Mouse (Mus musculus): Measurements from ENCODE around the gene Slain1.
A peak's percentile ranks its signal among the peaks of the same experiment; 100 is the strongest.
"Not testable (repeated sequence)": the region's sequence is repeated elsewhere in the genome, so short reads cannot be mapped to it uniquely, and the experiment has no call there.

The Slain1 gene

DNA sequence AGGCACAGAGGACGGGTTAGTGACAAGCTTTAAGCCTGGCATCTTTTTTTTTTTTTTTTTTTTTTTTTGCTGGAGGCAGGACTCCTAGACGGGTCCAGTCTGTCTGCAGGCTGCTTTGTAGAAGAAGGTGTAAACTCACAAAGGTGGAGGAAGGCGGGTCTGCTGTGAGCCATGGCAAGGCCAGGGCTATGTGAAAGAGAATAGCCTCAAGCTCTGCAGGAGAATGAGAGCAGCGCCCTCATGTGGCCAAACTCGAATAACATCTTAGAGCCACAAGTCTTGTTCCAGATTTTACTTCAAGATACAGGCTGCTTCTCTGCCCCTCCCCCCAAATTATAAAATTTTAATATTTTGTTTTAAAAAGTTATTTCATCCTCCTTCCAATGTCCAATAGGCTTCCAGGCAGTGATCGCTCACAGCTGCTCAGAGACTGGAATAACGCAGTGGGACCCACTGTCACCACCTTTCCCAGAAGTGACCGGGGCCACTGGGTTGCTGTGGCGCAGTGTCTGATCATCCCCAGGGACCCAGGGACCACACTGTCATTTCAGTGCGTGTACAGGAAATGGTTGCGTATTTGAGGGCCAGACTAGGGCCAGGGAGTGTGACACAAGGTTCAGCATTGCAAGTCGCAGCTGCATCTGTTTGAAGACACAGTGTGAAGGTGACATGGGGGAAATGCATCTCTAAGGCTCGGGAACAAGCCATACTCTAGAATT lies 70.8 kb downstream of the Slain1 start:
- DNase-seq (ENCODE audit: low spot score): peak; percentile 56

DNA sequence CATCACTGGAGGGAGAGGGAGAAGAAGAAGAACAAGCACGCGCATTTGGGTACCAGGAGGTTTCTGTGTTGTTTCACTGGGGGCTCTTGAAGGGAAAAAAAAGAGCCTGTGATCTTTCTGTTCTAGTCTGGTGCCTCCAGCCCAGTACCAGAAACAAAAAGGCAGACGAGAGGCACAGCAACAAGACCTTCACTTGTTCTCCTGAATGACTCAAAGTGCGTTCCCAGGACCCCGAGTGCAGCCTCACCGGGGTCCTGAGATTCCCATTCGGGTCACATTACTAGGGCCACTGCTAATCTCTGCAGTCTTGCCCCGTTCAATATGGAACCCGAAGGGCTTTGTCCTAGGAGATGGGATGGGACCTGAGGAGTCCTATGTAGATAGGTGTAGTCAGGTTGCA lies 73.3 kb downstream of the Slain1 start:
- DNase-seq (ENCODE audit: low spot score): no peak

DNA sequence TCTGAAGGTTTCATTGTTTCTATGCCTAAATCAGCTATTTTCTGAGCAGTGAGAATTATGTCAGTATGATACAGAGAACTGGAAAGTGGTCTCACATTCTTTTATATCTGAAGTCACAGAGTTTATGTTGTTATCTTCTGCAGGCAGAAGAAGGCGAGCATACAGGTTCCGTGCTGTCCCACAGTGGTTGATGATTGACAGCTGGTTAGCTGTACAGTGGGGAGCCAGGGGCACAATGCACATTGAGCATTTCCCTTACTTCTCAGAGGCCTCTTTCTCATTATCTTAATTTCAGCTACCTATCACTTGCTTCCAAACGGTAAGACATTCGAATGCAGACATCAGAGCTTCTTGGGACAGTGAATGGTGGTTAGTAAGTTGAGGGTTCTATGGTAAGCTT lies 73.8 kb downstream of the Slain1 start:
- no peak for DNase-seq (ENCODE audit: low spot score)

DNA sequence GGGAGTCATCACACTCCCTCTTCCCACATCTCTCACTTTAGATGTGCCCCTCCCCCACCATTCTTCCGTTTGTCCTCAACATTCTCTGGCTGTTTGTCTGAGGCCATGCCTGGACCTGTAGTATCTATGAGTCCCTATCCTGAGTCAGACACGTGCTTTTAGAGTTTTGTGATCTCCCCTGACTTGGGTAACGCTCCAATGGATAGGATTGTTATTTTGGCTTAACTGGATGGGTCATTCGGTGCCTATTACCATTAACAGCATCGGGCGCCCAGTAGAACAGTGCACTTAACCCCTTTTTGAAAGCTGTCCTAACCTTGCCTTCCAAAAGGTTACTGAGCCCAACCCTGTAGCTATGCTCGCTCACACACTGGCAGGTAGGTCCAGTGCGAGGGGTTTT lies 78.5 kb downstream of the Slain1 start:
- no peak for DNase-seq (ENCODE audit: low spot score)

DNA sequence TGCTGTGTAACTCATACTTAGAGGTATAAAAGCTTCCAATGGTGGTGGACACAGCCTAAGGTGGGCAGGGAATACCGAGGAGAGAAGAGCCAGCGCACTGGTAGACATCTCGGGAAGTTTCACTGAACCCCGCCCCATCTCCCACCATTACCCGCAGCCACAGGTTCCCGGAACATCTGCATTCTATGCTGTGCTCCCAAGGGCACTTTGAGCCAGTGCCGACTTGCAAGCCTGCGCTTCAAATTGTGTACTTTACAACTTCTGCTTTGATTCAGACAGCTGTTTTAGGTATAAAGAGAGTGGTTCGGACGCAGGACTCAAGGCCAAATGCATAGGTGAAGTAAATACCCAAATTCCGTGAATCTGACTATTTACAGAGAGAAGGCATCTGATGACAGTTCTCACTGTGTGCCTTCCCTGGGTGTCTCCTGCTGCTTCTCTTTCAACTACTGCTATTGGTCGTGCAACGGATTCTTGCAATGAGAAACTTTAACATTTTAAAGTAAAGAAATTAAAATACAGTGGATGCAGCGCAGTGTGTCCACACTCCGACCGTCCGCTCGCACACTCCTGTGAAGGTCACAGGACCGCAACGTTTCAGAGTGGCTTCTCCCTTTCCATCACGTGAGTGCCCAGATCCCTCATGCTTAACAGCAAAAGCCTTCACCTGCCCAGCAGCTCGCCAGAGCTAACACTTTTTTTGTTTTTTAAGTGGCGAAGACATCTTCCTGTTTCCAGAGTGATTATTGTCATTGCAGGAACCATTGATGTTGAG lies 79.1 kb downstream of the Slain1 start:
- no peak for DNase-seq (ENCODE audit: low spot score)

DNA sequence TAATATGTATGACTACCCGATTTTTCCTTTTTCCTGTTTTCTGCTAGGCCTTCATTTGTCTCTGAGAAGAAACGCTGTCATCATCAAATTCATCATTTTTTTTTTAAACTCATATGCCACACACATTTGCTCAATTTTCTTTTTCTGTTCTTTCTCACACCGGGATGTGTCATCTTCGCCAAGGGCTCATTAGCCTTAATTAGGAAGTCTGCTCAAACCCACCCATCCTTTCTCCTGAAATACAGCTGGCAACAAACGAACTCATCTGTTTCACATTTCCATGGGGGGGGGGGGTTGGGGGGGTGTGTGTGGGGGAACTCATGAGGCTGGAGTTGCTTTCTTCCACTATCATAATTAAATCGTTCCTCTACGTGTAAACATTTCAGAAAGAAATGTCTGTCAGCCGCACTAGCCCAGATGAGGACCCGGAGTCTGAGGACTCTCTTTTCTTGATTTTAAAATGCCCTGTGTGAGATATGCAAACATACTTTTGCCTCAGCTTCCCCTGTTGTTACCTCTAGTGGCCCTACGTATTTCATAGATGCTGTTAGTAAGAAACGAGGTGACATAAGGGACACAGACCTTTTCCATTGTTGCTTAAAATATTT lies 79.8 kb downstream of the Slain1 start:
- DNase-seq (ENCODE audit: low spot score): no peak

DNA sequence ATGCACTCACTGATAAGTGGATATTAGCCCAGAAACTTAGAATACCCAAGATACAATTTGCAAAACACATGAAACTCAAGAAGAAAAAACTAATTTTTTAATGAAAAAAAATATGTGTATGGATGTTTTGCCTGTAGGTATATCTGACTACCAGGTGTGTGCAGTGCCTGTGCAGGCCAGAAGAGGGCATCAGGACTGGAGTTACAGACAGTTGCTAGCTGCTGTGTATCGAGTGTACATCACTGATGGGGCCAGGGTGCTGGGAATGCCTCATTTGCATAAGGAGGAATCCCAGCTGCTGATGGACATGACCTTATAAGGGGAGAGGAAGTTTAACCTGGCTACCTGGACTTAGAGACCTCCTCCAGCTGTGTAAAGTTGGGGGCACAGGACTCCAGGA lies 82.6 kb downstream of the Slain1 start:
- DNase-seq (ENCODE audit: low spot score): no peak

DNA sequence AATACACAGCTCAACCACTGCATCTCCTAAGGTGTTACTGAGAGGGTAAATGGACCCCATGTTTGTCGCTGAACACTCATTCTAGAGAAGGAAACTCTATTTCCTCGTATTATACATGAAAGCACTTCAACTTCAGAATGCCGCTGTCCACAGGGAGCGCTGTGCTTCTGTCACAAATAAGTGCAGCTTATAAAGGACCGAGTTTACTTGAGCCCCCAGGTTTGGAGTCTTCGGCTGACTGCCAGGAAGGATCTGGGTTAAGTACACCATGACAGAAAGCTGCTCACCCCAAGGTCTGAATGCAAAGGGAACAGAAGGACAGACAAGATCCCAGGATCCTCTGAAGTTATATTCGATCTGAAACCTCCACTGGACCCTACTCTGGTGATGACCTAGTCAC lies 91.2 kb downstream of the Slain1 start:
- no peak for DNase-seq (ENCODE audit: low spot score)

DNA sequence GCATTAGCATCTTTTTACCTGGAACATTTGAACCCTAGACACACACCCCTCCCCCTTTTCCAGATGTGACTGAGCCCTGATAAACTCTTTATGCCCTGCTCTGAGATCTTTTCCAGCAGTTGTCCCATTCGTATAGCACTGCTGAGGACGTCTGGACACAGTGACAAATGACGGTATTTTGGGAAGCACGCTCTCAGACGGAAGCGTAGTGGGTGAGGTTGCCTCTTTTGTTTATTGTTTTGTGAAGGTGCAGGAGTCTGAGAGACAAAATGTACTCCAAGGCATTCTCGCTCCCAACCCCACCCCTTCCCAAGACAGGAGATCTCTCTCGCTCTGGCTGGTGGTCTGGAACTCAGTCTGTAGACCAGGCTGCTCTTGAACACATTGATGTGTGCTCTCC lies 92.1 kb downstream of the Slain1 start:
- DNase-seq (ENCODE audit: low spot score): no peak

DNA sequence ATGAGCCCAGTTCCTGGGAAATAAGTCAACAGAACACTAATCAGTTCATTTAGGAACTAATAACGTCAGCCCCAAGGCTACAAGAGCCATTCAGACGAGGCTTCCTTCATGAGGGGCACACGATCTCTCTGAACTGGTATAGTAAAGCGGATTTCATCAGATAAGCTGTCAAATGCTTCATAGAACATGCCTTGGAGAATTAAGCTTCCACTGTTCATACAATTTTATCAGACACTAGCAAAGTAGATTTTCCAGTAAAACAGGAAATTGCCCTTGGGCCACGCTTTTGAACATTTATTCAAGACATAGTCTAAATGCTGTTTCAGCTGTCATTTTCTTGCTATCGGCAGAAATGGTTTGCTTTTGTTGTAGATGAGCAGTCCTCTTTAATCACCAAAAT lies 97.3 kb downstream of the Slain1 start:
- DNase-seq (ENCODE audit: low spot score): no peak

DNA sequence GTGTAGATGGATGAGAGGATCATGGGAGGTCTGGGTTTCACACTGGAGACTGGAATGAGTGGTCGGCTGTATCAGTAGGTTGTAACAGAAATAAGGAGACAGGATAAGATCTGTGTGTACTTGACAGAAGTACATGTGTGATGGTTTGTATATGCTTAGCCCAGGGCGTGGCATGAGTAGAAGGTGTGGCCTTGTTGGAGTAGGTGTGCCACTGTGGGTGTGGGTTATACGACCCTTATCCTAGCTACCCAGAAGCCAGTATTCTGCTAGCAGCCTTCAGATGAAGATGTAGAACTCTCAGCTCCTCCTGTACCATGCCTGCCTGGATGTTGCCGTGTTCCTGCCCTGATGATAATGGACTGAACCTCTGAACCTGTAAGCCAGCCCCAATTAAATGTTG lies 100.6 kb downstream of the Slain1 start:
- not testable (repeated sequence) for DNase-seq (ENCODE audit: low spot score)

DNA sequence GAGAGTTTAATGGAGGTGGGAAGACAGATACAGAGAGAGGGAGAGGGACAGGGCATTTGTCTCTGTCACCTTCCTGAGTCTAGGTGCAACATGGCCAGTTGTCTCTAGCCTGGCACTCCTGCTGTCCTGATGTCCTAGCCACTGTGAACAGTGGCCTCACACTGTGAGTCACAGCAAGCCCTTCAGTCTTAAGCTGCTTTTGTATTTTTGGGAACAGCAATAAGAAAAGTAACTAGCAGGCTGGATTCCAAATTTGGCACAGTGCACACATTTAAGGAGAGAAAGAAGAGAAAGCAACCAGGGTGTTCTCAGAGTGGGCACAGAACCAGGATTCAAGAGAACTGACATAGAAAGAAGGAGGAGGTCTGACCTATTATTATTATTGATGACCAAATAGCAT lies 101.4 kb downstream of the Slain1 start:
- DNase-seq (ENCODE audit: low spot score): no peak

DNA sequence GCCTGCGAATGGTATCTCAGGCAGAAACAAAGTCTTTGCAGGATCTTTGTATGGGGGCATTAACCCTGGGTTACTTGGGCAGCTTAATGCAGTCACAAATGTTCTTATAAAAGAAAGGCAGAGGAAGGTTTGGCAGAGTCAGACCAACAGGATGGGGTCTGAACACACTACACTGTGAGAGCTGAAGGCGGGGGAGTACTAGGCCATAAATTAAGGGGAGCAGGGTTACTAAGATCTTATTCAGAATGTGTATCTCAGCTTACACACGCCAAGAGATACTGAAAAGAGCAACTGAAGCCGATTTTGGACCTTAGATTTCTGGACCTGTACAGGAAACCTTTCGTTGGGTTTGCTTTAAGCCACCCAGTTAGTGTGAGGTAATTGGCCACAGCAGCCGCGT lies 102.7 kb downstream of the Slain1 start:
- DNase-seq (ENCODE audit: low spot score): no peak

DNA sequence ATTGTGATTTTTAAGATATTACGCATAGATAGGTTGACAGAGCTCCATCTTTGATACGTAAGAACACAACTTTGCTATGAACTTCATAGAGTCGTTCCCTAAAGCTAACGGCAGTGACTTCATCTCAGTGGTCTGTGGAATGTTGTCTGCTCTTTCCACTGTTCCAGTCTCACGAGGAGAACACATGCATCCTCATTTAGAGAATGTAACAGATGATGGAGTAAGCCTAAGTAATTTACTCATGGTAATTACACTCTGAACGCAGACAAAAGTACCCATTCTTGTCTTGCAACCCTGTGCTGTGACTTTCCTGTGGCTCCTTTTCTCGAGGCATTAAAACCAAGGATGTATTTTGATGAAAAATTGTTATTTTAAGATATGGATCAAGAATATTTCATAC lies 104.0 kb downstream of the Slain1 start:
- DNase-seq (ENCODE audit: low spot score): no peak

DNA sequence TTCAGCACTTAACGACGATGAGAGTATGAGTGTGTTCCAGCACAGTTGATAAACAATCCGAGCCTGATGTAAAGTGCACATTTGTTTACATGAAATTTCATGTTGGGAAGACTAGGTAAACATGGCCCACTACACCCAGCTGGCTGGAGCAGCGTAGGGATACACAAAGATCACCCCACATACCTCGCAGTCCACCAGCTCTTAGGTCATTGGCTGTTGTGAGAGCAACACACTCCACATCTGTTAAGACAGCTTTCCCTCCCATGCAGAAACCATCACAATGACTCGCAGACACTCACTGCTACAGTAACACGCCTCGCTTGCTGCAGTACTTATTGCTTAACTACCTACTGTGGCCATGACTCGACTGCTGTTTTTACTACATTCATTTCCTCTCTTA lies 104.4 kb downstream of the Slain1 start:
- DNase-seq (ENCODE audit: low spot score): no peak

Measured in c-Kit-positive CD71-positive TER-119-positive erythroid progenitor cells, embryonic 14.5 days (primary cell).